Mouse (Mus musculus): ENCODE data around the gene Smim15. TPM values are rescaled to one million over a fixed set of nuclear protein-coding genes. Genes with fewer than 3 reads are reported as not detected.

The Smim15 gene
- 0.10 and 0.30 TPM in 2 replicates for polyA plus RNA-seq (2012)

DNA sequence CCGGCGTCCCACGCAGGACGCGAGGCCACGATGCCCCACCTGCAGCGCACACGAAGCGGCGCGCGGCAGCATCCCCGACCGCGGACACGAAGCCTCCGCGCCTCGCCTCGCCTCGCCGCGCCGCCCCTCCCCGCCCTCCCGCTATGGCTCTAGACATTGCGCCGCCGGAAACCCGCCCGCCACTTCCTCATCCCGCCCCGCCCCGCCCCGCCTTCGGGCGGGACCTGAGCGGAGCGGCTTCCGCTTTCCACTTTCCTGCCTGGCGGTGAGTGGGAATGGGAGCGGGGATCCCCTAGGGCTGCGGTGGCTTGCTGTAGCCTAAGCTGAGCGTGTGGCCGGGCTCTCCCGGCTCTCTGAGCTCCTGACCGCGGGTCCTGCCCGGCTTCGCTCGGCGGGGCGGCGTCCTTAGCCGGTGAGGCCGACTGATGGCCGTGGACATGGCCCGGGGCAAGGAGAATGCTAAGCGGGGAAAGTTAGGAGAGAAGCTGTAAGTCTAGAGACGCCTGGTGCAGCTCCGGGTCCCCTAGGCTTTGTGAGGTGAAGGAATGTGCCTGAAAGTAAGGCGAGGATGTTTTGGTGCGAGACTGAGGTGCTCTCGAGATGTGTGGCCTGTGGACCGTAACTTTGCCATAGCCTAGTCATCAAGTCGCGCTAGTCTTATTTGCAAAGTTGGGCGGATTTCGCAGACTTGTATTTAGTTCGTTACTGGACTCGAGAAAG lies at the start of gene Smim15:
Gene Smim15, plus strand, starts transcription at position 225 of the 720 bp plus-strand sequence.
- no peaks in the 10 kb centered on the region for H3K27me3 ChIP-seq (ENCODE audit: control insufficient read depth)
- peaks cover 35% of the 10 kb centered on the region for H3K4me1 ChIP-seq (ENCODE audit: control insufficient read depth)
- TF ChIP-seq TAL1 (IDR thresholded peaks at IDR 0.05; ENCODE audit: low read length) (no peak), GATA1 (IDR thresholded peaks at IDR 0.05; ENCODE audit: low read length) (no peak)
- H3K36me3 ChIP-seq (ENCODE audit: control insufficient read depth): peaks cover 23% of the 10 kb centered on the region
- no peaks in the 10 kb centered on the region for H3K9me3 ChIP-seq (ENCODE audit: control insufficient read depth, low read length)
- peak within 1 kb of the TSS; percentile 84 for H3K4me3 ChIP-seq (replicated peaks)

DNA sequence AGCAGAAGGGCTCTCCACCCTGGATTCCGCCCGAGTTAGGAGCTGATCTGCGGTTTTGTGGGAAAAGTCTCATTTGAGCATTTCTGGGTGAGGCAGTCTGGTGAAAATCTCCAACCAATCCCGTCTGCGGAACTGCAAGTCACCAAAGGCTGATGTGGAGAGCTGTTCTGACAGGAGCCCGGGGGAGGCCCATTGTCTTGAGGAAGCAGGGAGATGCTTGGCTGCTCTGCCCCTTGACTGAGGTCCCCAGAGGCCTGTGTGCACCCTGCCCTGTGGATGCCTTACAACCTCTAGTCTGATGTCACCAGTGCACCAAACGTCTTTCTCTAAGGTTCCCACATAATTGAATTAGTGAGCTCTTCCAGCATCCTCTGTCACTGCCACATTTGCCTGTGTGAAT lies 49.0 kb upstream of the Smim15 start:
- no peak overlapping the region for H3K4me3 ChIP-seq (replicated peaks)

DNA sequence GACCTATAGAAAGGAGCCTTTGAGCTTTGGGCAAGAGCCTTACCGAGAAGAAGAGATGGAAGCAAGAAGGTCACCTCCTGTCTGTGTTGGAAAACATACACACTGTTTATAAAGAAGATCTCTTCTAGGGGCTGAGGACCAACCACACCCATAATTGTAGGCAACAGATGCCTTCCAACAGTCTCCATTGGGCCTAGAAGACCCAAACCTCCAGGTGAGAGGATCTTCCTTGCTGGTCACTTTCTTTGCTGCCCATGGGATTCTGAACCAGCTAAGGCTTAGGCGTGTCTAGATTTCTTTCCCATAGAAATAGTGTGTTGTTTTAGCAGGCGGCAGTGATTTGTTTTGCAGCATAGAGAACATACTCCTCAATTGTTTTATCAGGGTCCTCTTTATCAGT lies 47.9 kb upstream of the Smim15 start:
- Histone ChIP-seq H3K36me3 (ENCODE audit: control insufficient read depth) (no peaks in the 10 kb centered on the region), H3K27me3 (ENCODE audit: control insufficient read depth) (no peaks in the 10 kb centered on the region), H3K9me3 (ENCODE audit: control insufficient read depth, low read length) (no peaks in the 10 kb centered on the region), H3K4me1 (ENCODE audit: control insufficient read depth) (no peaks in the 10 kb centered on the region), H3K4me3 (replicated peaks) (no peak overlapping the region)
- TF ChIP-seq TAL1 (IDR thresholded peaks at IDR 0.05; ENCODE audit: low read length) (no peak), GATA1 (IDR thresholded peaks at IDR 0.05; ENCODE audit: low read length) (no peak)

More for the DNA sequence above, 49.0 kb upstream of the Smim15 start:
- no peaks in the 10 kb centered on the region for H3K27me3 ChIP-seq (ENCODE audit: control insufficient read depth)
- TF ChIP-seq TAL1 (IDR thresholded peaks at IDR 0.05; ENCODE audit: low read length): no peak
- H3K4me1 ChIP-seq (ENCODE audit: control insufficient read depth): no peaks in the 10 kb centered on the region
- H3K36me3 ChIP-seq (ENCODE audit: control insufficient read depth): no peaks in the 10 kb centered on the region
- H3K9me3 ChIP-seq (ENCODE audit: control insufficient read depth, low read length): no peaks in the 10 kb centered on the region

DNA sequence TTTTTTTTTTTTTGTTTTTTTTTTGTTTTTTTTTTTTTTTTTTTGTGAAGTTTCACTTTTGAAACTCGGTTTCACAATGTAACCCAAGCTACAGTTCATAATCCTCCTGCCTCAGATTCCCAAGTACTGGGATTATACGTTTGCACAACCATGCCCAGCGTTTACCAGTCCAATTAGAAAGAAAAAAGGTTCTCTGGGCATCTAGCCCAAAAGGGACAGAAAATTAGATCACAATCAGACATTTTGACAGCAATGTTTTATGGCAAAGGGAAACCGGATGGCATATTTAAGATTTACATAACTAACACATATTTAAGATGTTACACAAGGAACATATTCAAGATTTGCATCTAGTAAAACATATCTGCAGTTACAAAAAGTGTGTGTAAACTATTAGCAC lies 36.4 kb upstream of the Smim15 start:
- no peaks in the 10 kb centered on the region for H3K27me3 ChIP-seq (ENCODE audit: control insufficient read depth)
- H3K4me3 ChIP-seq (replicated peaks): no peak overlapping the region
- TF ChIP-seq TAL1 (IDR thresholded peaks at IDR 0.05; ENCODE audit: low read length) (no peak), GATA1 (IDR thresholded peaks at IDR 0.05; ENCODE audit: low read length) (no peak)
- H3K9me3 ChIP-seq (ENCODE audit: control insufficient read depth, low read length): peaks cover 2% of the 10 kb centered on the region; the same call in 1 of the 2 replicates
- H3K36me3 ChIP-seq (ENCODE audit: control insufficient read depth): no peaks in the 10 kb centered on the region
- no peaks in the 10 kb centered on the region for H3K4me1 ChIP-seq (ENCODE audit: control insufficient read depth)

DNA sequence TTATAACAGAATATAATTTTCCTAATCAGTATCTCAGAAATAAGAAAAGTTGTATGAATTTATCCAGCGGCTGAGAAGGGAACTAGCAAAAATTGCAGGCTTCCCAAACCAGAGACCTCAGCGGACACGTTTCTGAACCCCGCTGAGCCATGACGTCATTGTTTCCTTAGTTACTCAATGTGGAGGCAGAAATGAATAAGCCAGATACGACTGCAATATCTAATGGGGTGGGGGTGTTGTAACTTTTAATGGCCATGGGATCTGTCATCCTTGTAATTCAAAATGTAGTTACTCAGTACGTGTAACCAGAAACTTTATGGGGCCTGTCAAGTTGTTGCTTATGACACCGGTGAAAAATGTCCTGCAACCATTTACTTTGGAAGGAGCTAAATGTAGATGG lies 31.1 kb upstream of the Smim15 start:
- peaks cover under 1% of the 10 kb centered on the region for H3K4me1 ChIP-seq (ENCODE audit: control insufficient read depth)
- H3K4me3 ChIP-seq (replicated peaks): no peak overlapping the region
- H3K36me3 ChIP-seq (ENCODE audit: control insufficient read depth): no peaks in the 10 kb centered on the region
- no peak for TF ChIP-seq TAL1 (IDR thresholded peaks at IDR 0.05; ENCODE audit: low read length)
- no peak for TF ChIP-seq GATA1 (IDR thresholded peaks at IDR 0.05; ENCODE audit: low read length)
- no peaks in the 10 kb centered on the region for H3K27me3 ChIP-seq (ENCODE audit: control insufficient read depth)
- peaks cover 2% of the 10 kb centered on the region; the same call in 1 of the 2 replicates for H3K9me3 ChIP-seq (ENCODE audit: control insufficient read depth, low read length)

DNA sequence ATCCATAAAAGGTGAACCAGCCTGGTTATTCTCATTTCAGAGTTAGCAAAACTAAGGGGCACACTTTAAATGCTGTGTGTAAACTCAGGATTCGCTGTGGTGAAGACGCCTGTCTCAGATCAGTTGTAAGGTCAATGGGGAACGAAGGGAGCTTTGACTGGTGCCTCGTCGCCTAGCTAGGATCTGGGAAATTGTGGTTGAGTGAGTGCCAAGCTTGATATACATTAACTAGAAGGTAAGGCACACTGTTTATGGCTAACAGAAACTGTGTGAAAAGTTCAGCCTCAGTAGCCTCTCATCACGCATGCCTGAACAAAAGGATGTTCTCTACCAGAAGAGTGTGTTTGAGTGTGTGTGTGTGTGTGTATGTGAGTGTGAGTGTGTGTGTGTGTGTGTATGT lies 30.4 kb upstream of the Smim15 start:
- H3K27me3 ChIP-seq (ENCODE audit: control insufficient read depth): no peaks in the 10 kb centered on the region
- H3K4me1 ChIP-seq (ENCODE audit: control insufficient read depth): peaks cover 2% of the 10 kb centered on the region
- TF ChIP-seq TAL1 (IDR thresholded peaks at IDR 0.05; ENCODE audit: low read length) (no peak), GATA1 (IDR thresholded peaks at IDR 0.05; ENCODE audit: low read length) (no peak)
- H3K36me3 ChIP-seq (ENCODE audit: control insufficient read depth): no peaks in the 10 kb centered on the region
- no peaks in the 10 kb centered on the region for H3K9me3 ChIP-seq (ENCODE audit: control insufficient read depth, low read length)
- H3K4me3 ChIP-seq (replicated peaks): no peak overlapping the region

DNA sequence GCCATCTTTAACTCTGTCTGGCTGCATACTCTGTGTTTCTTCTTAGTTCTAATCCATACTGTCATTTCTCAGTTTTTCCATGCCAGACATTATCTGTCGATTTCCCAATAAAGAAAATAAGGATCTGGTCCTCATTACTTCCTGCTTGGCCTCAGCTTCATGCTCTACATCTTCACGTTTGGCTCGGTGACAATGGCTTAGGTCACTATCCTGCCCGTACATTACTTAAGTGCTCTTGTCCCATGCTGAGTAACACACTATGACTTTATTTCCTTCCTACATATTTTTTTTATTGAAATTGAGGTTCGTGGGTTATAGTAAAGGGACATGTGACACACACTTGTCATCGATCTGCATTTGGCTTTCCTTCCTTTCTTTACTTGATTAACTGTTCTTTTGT lies 29.1 kb upstream of the Smim15 start:
- H3K4me1 ChIP-seq (ENCODE audit: control insufficient read depth): peaks cover 2% of the 10 kb centered on the region
- no peak for TF ChIP-seq GATA1 (IDR thresholded peaks at IDR 0.05; ENCODE audit: low read length)
- no peak for TF ChIP-seq TAL1 (IDR thresholded peaks at IDR 0.05; ENCODE audit: low read length)
- H3K9me3 ChIP-seq (ENCODE audit: control insufficient read depth, low read length): no peaks in the 10 kb centered on the region
- H3K4me3 ChIP-seq (replicated peaks): no peak overlapping the region
- no peaks in the 10 kb centered on the region for H3K36me3 ChIP-seq (ENCODE audit: control insufficient read depth)
- H3K27me3 ChIP-seq (ENCODE audit: control insufficient read depth): no peaks in the 10 kb centered on the region

DNA sequence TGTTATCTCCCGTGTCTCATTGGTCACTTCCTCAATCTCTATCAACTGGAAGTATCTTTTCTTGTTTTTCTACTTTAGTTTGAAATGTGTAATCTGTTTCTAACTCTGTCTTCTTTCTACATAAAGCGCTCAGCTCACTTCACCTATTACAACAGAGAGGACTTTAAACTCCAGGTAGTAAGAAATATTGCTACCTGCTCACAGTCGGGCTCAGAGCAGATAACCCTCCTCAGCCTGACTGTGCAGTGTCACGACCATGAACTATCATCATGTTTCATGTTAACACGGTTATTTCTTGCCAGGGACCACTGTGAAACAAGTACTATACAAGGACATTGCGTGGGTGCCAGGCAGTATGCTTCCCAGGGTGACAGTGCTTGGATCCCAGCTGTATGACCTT lies 26.9 kb upstream of the Smim15 start:
- peaks cover 2% of the 10 kb centered on the region for H3K4me1 ChIP-seq (ENCODE audit: control insufficient read depth)
- TF ChIP-seq TAL1 (IDR thresholded peaks at IDR 0.05; ENCODE audit: low read length) (no peak), GATA1 (IDR thresholded peaks at IDR 0.05; ENCODE audit: low read length) (no peak)

DNA sequence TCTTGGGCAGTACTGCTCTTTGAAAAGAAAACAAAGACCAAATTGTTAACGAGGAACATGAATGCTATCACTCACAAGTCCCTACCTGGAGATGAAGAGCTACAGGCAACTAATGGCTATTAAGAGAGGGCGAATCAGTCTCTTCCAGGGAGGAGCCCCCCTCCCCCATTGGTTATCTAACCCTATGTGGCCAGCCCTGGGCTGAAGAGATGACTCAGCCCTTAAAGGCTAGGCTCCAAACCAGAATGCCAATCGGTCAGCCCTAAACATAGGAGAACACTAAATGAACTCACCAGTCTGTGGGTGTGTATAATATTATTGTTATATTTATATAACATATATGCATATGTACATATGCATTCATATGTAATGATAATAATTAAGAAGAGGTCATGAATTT lies 18.4 kb upstream of the Smim15 start:
- Histone ChIP-seq H3K9me3 (ENCODE audit: control insufficient read depth, low read length) (no peaks in the 10 kb centered on the region), H3K36me3 (ENCODE audit: control insufficient read depth) (no peaks in the 10 kb centered on the region), H3K27me3 (ENCODE audit: control insufficient read depth) (no peaks in the 10 kb centered on the region), H3K4me1 (ENCODE audit: control insufficient read depth) (no peaks in the 10 kb centered on the region), H3K4me3 (replicated peaks) (no peak overlapping the region)
- TF ChIP-seq GATA1 (IDR thresholded peaks at IDR 0.05; ENCODE audit: low read length) (no peak), TAL1 (IDR thresholded peaks at IDR 0.05; ENCODE audit: low read length) (no peak)

More for the DNA sequence above, 26.9 kb upstream of the Smim15 start:
- no peak overlapping the region for H3K4me3 ChIP-seq (replicated peaks)
- no peaks in the 10 kb centered on the region for H3K9me3 ChIP-seq (ENCODE audit: control insufficient read depth, low read length)
- no peaks in the 10 kb centered on the region for H3K36me3 ChIP-seq (ENCODE audit: control insufficient read depth)
- H3K27me3 ChIP-seq (ENCODE audit: control insufficient read depth): no peaks in the 10 kb centered on the region

DNA sequence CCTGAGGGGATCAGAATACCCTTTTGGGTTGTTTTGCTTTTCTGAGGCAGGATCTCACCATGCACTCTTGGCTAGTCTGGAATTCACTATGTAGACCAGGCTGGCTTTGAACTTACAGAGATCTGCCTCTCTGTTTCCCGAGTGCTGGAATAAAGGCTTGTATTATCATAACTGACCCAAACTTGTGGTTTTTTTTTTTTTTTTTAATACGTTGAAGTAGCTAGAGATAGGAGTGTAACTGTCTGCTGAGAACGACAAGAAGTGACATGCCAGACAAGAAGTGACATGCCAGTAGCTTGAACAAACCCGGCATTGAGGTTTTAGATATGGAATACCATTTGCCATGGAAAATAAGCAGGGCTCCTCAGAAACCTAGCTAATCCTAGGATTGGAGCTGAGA lies 11.5 kb upstream of the Smim15 start:
- Histone ChIP-seq H3K4me3 (replicated peaks) (no peak overlapping the region), H3K27me3 (ENCODE audit: control insufficient read depth) (no peaks in the 10 kb centered on the region), H3K4me1 (ENCODE audit: control insufficient read depth) (0 out of 2 replicates have a peak, but pooled peaks cover 1% of the 10 kb centered on the region), H3K9me3 (ENCODE audit: control insufficient read depth, low read length) (no peaks in the 10 kb centered on the region), H3K36me3 (ENCODE audit: control insufficient read depth) (no peaks in the 10 kb centered on the region)
- TF ChIP-seq GATA1 (IDR thresholded peaks at IDR 0.05; ENCODE audit: low read length) (no peak), TAL1 (IDR thresholded peaks at IDR 0.05; ENCODE audit: low read length) (no peak)
